Mouse (Mus musculus) intestine, embryonic 16.5 days (tissue): Measurements from ENCODE around the gene Ppfibp1. TPM values are rescaled to one million over a fixed set of nuclear protein-coding genes. Genes with fewer than 3 reads are reported as not detected.

ENCODE experiments used
- ATAC-seq: fragments of 200-750 bp; cut with Nextera tagmentation; 2 replicates; pipeline ENCODE4 v1.8.0; 2017; ENCODE audit warnings: moderate TSS enrichment, moderate library complexity
- H3K27ac ChIP-seq: fragments of 300-500 bp; sonication (generic); 2 replicates; pipeline ENCODE4 v1.5.1; 2014; ENCODE audit warnings: mild to moderate bottlenecking, low read length
- H3K27me3 ChIP-seq: fragments of 300-500 bp; sonication (generic); replicated peaks from 2 replicates; pipeline ENCODE4 v1.6.1; 2014; ENCODE audit warnings: low read length, control low read depth, mixed read lengths; ENCODE audit not compliant: control insufficient read depth, insufficient read depth
- H3K36me3 ChIP-seq: fragments of 300-500 bp; sonication (generic); 2 replicates; pipeline ENCODE4 v1.6.1; 2014; ENCODE audit warnings: low read length, control low read depth; ENCODE audit not compliant: control insufficient read depth, insufficient read depth
- H3K4me1 ChIP-seq: fragments of 300-500 bp; sonication (generic); 2 replicates; pipeline ENCODE4 v1.6.1; 2014; ENCODE audit warnings: low read length, control low read depth, mixed read lengths; ENCODE audit not compliant: control insufficient read depth, insufficient read depth
- H3K4me2 ChIP-seq: fragments of 300-500 bp; sonication (generic); 2 replicates; pipeline ENCODE4 v1.6.1; 2014; ENCODE audit warnings: low read depth, low read length, control low read depth
- H3K4me3 ChIP-seq: fragments of 300-500 bp; sonication (generic); 2 replicates; pipeline ENCODE4 v1.5.1; 2014; ENCODE audit warnings: mild to moderate bottlenecking, low read length
- H3K9ac ChIP-seq: fragments of 300-500 bp; sonication (generic); 2 replicates; pipeline ENCODE4 v1.6.1; 2014; ENCODE audit warnings: low read depth, low read length
- H3K9me3 ChIP-seq: fragments of 300-500 bp; sonication (generic); 2 replicates; pipeline ENCODE4 v1.6.1; 2016; ENCODE audit warnings: low read length, control low read depth; ENCODE audit not compliant: control insufficient read depth
- WGBS: fragments of 180-500 bp; shearing (Covaris S2); extraction: QIAGEN DNeasy Blood & Tissue Kit; methylation state at CpG from one replicate; pipeline ENCODE4 v1.1.7; 2014; 5-methylcytosine and 5-hydroxymethylcytosine counted together
- polyA plus RNA-seq: library from polyadenylated mRNA; unstranded; fragments of >200 nt; fragmentation: Nextera tagmentation; extraction: Ambion mirVana; gene quantifications from 2 replicates; pipeline ENCODE4 v1.2.1, GENCODE M21; 2015

Ppfibp1 gene
- polyA plus RNA-seq, 1 experiment from 2014 or later, result 31.8 TPM

- ATAC-seq, result peak; percentile 32; the same call in 1 of the 2 replicates
- Histone ChIP-seq H3K9ac (no peak overlapping the region), H3K36me3 (no peaks in the 10 kb centered on the region), H3K4me3 (no peak overlapping the region), H3K27me3 (no peaks in the 10 kb centered on the region), H3K4me1 (peaks cover 15% of the 10 kb centered on the region), H3K27ac (no peak overlapping the region), H3K9me3 (no peaks in the 10 kb centered on the region), H3K4me2 (no peak overlapping the region)
- WGBS, result 62% methylated on average over 3 of the region's 3 CpGs
Observed at GRCm38 (mm10) chr6:146984569-146984968, 96.3 kb downstream of the Ppfibp1 start.

- Histone ChIP-seq H3K27me3 (no peaks in the 10 kb centered on the region), H3K4me3 (no peak overlapping the region), H3K36me3 (0 out of 2 replicates have a peak, but pooled peaks cover 6% of the 10 kb centered on the region), H3K27ac (no peak overlapping the region), H3K9ac (no peak overlapping the region), H3K4me1 (no peaks in the 10 kb centered on the region), H3K9me3 (no peaks in the 10 kb centered on the region), H3K4me2 (no peak overlapping the region)
- ATAC-seq, result no peak
- WGBS, result 46% methylated on average over 5 of the region's 5 CpGs
Observed at GRCm38 (mm10) chr6:146994236-146994635, 105.9 kb downstream of the Ppfibp1 start.

- WGBS, result 86% methylated on average over 2 of the region's 2 CpGs
- peaks cover 6% of the 10 kb centered on the region; the same call in 1 of the 2 replicates for H3K36me3 ChIP-seq
Observed at GRCm38 (mm10) chr6:146995391-146995790, 107.1 kb downstream of the Ppfibp1 start.

DNA sequence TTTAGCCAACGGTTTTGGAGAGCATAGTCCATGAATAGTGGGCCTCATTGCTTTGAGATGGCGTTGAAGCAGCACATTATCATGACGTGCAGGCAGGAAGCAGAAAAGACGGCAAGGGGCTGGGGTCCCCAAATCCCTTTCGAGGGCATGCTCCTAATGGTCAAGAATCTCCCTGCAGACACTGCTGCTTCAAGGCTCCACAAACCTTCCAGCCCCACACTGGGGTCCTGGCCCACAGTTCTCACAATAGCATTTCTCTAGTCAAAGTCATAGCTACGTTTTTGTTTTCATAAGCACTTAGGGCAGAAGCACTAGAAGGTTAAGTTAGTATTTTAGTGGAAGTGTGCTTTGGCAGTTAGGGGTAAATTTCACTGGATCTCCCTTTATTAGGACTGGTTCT is 107.6 kb downstream of the Ppfibp1 start:
- 89% methylated on average over 6 of the region's 6 CpGs for WGBS
- H3K36me3 ChIP-seq, result peaks cover 6% of the 10 kb centered on the region; the same call in 1 of the 2 replicates
- H3K9me3 ChIP-seq, result no peaks in the 10 kb centered on the region

More at GRCm38 (mm10) chr6:146995391-146995790, 107.1 kb downstream of the Ppfibp1 start:
- H3K9me3 ChIP-seq, result no peaks in the 10 kb centered on the region
- H3K27ac ChIP-seq, result no peak overlapping the region
- H3K9ac ChIP-seq, result no peak overlapping the region
- H3K4me2 ChIP-seq, result no peak overlapping the region
- ATAC-seq, result no peak
- H3K27me3 ChIP-seq, result no peaks in the 10 kb centered on the region
- no peak overlapping the region for H3K4me3 ChIP-seq
- no peaks in the 10 kb centered on the region for H3K4me1 ChIP-seq

GRCm38 (mm10) chr6:146997006-146997405 is 108.7 kb downstream of the Ppfibp1 start:
- no peak overlapping the region for H3K4me3 ChIP-seq
- no peak overlapping the region for H3K4me2 ChIP-seq
- H3K9me3 ChIP-seq, result no peaks in the 10 kb centered on the region
- H3K27me3 ChIP-seq, result no peaks in the 10 kb centered on the region
- peak; percentile 77 for ATAC-seq
- no peak overlapping the region for H3K27ac ChIP-seq
- H3K4me1 ChIP-seq, result no peaks in the 10 kb centered on the region
- H3K36me3 ChIP-seq, result peaks cover 9% of the 10 kb centered on the region
- H3K9ac ChIP-seq, result no peak overlapping the region
- WGBS, result 58% methylated on average over 6 of the region's 6 CpGs

More for the DNA sequence above, 107.6 kb downstream of the Ppfibp1 start:
- Histone ChIP-seq H3K4me3 (no peak overlapping the region), H3K27ac (no peak overlapping the region), H3K4me1 (no peaks in the 10 kb centered on the region), H3K9ac (no peak overlapping the region), H3K27me3 (no peaks in the 10 kb centered on the region), H3K4me2 (no peak overlapping the region)
- no peak for ATAC-seq

DNA sequence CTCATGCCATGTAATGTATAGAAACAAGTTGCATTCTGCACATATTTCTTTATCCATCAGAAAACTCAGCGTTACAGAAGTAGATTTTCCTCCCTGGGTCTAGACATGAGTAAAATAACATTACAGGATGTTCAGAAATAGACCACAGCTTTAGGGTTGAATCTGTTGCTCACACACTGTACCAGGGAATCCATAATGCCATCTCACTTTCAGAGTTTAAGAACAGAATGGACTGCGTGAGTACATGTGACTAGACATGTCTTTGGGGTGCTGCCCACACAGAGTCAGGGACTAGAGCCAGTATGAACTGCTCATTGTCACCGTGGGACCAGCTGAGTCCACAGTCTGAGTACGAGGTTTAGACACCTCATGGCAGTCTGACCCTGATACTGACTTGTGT is 110.4 kb downstream of the Ppfibp1 start:
- H3K4me1 ChIP-seq, result no peaks in the 10 kb centered on the region
- no peak for ATAC-seq
- no peak overlapping the region for H3K4me2 ChIP-seq
- peaks cover 5% of the 10 kb centered on the region for H3K36me3 ChIP-seq
- H3K9ac ChIP-seq, result no peak overlapping the region
- no peaks in the 10 kb centered on the region for H3K27me3 ChIP-seq
- no peak overlapping the region for H3K4me3 ChIP-seq
- H3K27ac ChIP-seq, result no peak overlapping the region
- no peaks in the 10 kb centered on the region for H3K9me3 ChIP-seq
- WGBS, result 88% methylated on average over 4 of the region's 4 CpGs

DNA sequence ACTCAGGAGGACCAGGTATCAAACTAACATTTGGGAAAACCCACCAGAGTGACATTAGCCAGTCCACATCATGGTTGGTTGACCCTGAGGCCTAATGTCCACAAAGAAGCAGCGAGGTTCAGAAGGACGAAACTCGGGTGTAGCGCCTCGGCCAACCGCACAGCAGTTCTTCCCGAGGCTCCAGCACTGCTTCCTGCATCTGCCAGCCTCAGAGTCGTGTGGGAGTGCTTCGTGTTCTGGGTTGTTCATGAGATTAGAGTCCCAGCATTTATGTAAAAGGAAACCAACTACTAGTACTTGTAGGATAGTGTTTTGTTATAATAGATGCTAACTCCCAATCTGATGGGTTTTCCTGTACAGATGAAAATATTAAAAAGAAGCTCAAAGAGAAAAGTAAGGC is 111.0 kb downstream of the Ppfibp1 start:
- ATAC-seq, result no peak
- Histone ChIP-seq H3K4me3 (no peak overlapping the region), H3K4me2 (no peak overlapping the region), H3K36me3 (peaks cover 5% of the 10 kb centered on the region), H3K4me1 (no peaks in the 10 kb centered on the region), H3K9ac (no peak overlapping the region), H3K27ac (no peak overlapping the region), H3K27me3 (no peaks in the 10 kb centered on the region), H3K9me3 (no peaks in the 10 kb centered on the region)
- WGBS, result 83% methylated on average over 9 of the region's 9 CpGs

DNA sequence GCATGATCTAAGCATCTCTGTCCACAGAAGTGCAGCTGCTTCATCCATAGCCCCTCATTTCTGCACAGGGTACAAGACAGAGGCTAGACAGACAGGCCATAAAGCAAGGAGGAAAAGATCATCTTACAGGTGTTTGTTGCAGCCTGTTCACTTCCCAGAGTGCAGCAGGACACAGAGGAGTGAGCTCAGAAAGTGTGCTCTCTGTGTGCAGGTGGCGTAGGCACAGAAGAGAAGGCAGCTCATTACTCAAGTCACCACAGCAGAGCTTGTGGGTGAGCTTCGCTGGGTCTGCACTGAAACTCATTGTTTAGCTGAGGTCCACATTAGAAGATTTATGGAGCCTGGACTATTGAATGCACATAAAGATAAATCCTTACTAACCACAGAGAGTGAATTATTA is 111.5 kb downstream of the Ppfibp1 start:
- peaks cover 5% of the 10 kb centered on the region for H3K36me3 ChIP-seq
- no peaks in the 10 kb centered on the region for H3K9me3 ChIP-seq
- no peak overlapping the region for H3K4me2 ChIP-seq
- H3K9ac ChIP-seq, result no peak overlapping the region
- 51% methylated on average over 2 of the region's 2 CpGs for WGBS
- no peak for ATAC-seq
- no peaks in the 10 kb centered on the region for H3K4me1 ChIP-seq
- H3K27ac ChIP-seq, result no peak overlapping the region
- no peak overlapping the region for H3K4me3 ChIP-seq
- no peaks in the 10 kb centered on the region for H3K27me3 ChIP-seq

GRCm38 (mm10) chr6:147008148-147008547 is 119.9 kb downstream of the Ppfibp1 start:
- no peak for ATAC-seq
- H3K9ac ChIP-seq, result no peak overlapping the region
- H3K4me3 ChIP-seq, result no peak overlapping the region
- 76% methylated on average over 3 of the region's 3 CpGs for WGBS
- H3K27ac ChIP-seq, result no peak overlapping the region
- H3K36me3 ChIP-seq, result peaks cover 3% of the 10 kb centered on the region; the same call in 1 of the 2 replicates
- H3K4me2 ChIP-seq, result no peak overlapping the region
- H3K27me3 ChIP-seq, result no peaks in the 10 kb centered on the region
- no peaks in the 10 kb centered on the region for H3K4me1 ChIP-seq
- H3K9me3 ChIP-seq, result no peaks in the 10 kb centered on the region

DNA sequence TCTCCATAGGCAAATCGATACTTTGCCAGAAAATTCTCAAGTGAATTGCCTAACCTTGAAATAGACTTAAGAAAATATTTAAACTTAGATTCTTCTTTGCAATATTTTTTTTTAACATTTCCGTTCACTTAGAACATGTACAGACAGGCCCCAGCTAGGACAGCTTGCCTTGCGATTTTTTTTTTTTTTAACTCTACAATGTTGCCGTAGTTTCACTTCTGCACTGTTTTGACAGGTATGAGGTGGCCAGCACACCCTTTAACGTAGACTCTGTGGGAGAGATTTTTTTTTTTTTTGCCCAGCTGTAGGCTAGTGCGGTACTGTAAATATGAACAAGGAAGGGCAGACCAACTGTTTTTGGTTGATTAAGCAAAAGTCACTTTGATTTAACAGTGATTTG is 122.1 kb downstream of the Ppfibp1 start:
- no peak overlapping the region for H3K9ac ChIP-seq
- no peak overlapping the region for H3K4me3 ChIP-seq
- no peak for ATAC-seq
- no peak overlapping the region for H3K27ac ChIP-seq
- no peak overlapping the region for H3K4me2 ChIP-seq
- H3K27me3 ChIP-seq, result no peaks in the 10 kb centered on the region
- no peaks in the 10 kb centered on the region for H3K9me3 ChIP-seq
- no peaks in the 10 kb centered on the region for H3K4me1 ChIP-seq
- WGBS, result 80% methylated on average over 6 of the region's 6 CpGs
- 0 out of 2 replicates have a peak, but pooled peaks cover 7% of the 10 kb centered on the region for H3K36me3 ChIP-seq
